Mouse (Mus musculus) cortical plate, adult 2 months (tissue): ENCODE measurements around the gene Zc3h7b.

Source experiments
- CTCF ChIP-seq: fragments of 200-500 bp; IDR thresholded peaks from 2 replicates; pipeline ENCODE4 v1.5.1; 2011; ENCODE audit warnings: mild to moderate bottlenecking, control low read depth, low read length; ENCODE audit not compliant: insufficient read depth; ENCODE audit errors: extremely low read depth
- POLR2A ChIP-seq: fragments of 200-500 bp; IDR thresholded peaks from 2 replicates; pipeline ENCODE4 v1.6.1; 2011; ENCODE audit warnings: mild to moderate bottlenecking, low read length, control low read depth; ENCODE audit not compliant: insufficient read depth; ENCODE audit errors: extremely low read depth

DNA sequence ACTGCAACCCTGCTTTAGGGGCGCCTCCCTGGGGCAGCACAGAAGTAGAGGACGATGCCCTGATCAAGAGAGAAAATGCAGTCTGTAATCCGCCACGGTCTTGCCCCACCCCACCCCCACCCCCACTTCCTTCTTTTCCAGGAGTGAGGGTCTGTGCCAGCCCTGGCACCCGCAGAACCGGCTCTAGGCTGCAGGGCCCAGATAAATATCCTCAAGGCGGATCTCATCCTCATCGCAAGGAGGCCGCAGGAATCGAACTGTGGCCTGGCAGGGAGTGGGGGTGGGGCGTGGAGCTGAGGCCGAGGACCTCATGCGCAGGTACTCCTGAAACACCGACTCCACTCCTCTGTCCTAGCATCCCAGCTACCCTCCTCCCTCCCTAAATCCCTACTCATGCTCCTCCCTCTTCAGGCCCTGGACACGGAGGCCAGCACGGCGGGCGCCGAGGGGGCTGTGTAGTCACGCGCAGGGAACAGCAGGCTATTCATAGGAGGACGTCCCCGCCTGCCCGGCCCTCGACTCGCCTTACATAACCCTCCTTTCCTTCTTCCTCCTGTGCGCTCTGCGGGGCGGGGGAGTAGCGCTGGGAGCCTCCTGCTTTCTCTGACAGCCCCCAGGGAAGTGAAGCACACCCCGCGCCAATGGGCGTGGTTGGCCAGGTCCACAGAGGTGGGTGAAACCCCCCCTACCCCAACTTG, 91.4 kb downstream of the Zc3h7b start:
- TF ChIP-seq CTCF (no peak), POLR2A (peak; percentile 87)
